Mouse (Mus musculus) ovary, postnatal 36 days (tissue): ENCODE measurements around the gene Ran.

Experiments used
- DNase-seq: peaks from one replicate; pipeline ENCODE4 v3.0.0; 2022; ENCODE audit warnings: low spot score, mixed read lengths

Ran gene

GRCm38 (mm10) chr5:129015540-129015939 is 4.3 kb upstream of the Ran start:
- DNase-seq = no peak

GRCm38 (mm10) chr5:129016370-129016769 is 3.5 kb upstream of the Ran start:
- no peak for DNase-seq

GRCm38 (mm10) chr5:129018782-129019489 is 933 bp upstream of the Ran start:
- DNase-seq = no peak

GRCm38 (mm10) chr5:129020300-129020668 is 415 bp downstream of the Ran start:
- no peak for DNase-seq

DNA sequence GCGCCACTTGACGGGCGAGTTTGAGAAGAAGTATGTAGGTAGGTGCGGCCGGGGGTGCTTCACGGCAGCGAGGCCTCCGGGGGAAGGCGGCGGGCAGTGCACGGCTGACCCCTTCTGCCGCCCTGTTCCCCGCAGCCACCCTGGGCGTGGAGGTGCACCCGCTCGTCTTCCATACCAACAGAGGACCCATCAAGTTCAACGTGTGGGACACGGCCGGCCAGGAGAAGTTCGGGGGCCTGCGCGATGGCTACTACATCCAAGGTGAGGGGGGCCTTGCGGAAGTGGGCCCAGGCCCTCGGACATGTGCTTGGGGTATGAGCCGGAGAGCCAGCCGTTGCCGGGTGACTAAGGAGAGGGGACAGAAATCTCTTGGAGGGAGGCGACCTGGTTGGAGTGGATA is 862 bp downstream of the Ran start:
- peak; percentile 39 for DNase-seq

DNA sequence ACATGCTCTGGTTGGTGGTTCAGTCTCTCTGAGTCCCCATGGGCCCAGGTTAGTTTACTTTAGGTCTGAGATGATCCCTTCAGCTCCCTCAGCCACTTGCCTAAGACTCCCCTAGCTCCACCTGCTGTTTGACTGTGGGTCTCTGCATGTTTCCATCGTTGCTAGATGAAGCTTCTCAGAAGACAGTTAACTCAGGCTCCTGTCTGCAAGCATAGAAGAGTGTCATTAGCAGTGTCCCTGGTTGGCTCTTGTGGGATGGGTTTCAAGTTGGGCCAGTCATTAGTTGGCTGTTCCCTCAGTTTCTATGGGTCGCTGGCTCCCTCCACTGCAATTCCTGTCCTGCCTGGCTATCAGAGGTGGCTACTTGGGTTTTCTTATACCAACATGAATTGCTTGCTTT is 5.2 kb downstream of the Ran start:
- DNase-seq = no peak

DNA sequence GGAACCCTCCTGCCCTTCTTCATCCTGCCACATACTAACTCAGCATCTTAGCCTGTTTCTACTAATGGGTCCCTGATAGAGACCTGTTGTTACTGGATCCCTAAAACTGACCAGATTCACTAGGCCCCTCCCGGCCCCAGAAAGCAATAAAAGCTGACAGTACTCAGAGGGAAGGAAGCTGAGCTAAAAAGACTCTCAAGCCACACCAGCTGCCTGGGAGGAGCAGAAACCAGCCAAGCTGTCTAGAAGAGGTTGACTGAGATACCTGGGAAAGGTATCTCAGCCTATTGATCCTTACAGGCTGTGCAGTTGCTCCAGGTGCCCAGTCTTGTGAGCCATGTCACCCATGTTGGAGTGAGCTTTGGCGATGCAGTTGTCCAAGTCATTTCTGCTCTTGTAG is 5.9 kb downstream of the Ran start:
- DNase-seq = no peak

- DNase-seq = no peak
Observed at GRCm38 (mm10) chr5:129026171-129026570, 6.3 kb downstream of the Ran start.

DNA sequence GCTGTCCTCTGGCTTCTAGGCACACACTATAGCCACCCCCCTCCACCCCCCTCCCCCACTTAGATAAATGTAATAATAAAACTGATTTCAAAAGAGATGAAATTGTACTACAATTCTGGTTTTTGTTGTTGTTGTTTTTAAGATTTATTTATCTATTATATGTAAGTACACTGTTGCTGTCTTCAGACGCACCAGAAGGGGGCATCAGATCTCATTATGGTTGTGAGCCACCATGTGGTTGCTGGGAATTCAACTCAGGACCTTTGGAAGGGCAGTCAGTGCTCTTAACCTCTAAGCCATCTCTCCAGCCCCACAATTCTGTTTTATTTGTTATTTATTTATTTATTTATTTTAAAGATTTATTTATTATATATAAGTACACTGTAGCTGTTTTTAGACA is 6.8 kb downstream of the Ran start:
- DNase-seq = no peak

GRCm38 (mm10) chr5:129029131-129029723 is 9.4 kb downstream of the Ran start:
- no peak for DNase-seq

GRCm38 (mm10) chr5:129036678-129037077 is 16.8 kb downstream of the Ran start:
- DNase-seq = no peak

GRCm38 (mm10) chr5:129037739-129038138 is 17.9 kb downstream of the Ran start:
- DNase-seq = no peak

GRCm38 (mm10) chr5:129045641-129046580 is 26.0 kb downstream of the Ran start:
- no peak for DNase-seq

GRCm38 (mm10) chr5:129049372-129049771 is 29.5 kb downstream of the Ran start:
- no peak for DNase-seq

DNA sequence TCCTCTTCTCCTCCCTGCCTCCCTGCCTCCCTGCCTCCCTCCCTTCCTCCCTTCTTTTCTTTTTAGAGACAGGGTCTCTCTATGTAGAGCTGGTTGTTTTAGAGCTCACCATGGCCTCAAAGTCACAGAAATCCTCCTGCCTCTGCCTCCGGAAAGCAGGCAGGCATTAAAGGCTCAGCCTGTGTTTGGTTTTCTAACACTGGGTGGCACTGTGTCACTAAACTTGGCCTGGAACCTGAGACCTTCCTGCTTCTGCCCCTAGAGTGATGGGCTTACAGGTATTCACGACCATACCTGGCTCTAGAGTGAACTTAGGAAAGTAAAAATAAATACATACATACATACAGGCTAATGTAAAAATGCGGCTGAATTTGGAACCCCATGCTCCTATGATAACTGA is 32.0 kb downstream of the Ran start:
- no peak for DNase-seq

DNA sequence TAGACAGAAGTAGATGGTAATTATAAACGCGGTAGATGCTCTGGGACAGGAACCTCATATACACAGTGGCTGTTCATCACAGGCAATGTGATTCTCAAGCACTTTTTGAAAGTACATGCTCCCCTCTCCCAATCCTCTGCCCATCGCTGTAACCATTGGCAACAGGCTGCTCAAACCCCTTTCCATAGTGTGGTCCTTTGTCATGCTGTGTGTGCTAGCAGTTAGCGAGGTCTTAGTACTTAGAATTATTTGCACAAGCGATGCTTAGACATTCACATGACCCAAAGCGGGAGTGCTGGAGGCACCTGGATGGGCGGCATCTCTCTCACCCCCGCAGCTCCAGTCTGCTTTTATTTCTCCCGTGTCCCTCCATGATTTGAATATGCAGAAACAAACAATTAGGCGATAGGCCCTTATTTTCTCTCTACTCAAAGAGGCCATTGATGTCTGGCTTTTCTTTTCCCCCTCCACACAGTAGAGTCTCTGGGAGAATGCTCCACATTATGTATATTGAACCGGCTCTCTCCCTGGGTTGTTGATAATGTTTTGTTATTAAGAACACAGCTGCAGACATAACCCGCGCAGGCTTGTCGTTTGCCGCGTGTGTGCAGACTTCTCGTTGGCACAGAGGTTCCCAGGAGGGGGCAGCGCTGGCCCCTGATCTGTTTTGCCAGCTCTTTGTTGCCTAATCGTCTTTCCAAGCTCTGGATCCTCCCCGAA is 32.9 kb downstream of the Ran start:
- no peak for DNase-seq

DNA sequence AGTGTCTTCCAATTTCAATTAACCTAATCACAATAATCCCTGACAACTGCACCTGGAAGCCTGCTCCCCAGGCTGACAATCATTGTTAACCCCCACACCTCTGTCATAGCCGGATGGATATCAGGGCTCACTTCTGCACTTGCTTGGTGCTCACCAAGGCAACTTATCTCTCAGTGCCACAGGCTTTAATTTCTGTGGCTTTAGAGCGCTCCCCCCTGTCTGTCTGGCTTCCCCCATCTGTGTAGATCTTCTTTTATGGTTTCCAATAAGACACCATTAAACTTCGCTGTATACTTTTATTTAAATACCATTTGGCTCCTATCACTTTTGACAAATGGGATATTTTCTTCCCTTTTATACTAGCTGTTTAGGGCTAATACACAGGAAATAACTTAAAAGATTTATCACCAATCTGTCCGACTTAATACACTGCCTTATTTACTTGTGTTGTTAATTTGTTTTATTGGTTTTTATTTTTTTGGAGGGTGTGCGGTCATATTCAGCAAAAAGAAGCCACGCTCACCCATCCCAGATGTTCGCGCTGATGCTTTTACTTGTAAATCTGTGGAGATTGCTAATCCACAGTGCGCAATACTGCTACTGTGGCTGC is 34.9 kb downstream of the Ran start:
- no peak for DNase-seq

DNA sequence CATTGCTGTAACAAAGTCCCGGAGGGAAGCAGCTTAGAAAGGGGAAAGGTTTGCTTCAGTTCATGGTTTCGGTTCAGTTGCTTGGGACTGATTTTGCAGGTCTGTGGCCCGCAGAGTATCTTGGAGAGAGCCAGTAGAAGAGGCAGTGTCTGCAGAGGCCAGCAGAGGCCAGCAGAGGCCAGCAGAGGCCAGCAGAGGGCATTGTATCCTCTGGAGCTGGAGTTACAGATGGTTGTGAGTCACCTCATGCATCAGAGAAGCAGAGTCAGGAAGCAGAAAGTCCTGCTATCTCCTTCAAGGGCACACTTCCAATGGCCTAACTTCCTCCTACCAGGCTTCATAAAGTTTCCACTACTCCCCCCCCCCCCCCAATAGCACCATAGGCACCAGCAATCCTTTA is 39.2 kb downstream of the Ran start:
- no peak for DNase-seq

GRCm38 (mm10) chr5:129061579-129061978 is 41.7 kb downstream of the Ran start:
- peak; percentile 51 for DNase-seq

DNA sequence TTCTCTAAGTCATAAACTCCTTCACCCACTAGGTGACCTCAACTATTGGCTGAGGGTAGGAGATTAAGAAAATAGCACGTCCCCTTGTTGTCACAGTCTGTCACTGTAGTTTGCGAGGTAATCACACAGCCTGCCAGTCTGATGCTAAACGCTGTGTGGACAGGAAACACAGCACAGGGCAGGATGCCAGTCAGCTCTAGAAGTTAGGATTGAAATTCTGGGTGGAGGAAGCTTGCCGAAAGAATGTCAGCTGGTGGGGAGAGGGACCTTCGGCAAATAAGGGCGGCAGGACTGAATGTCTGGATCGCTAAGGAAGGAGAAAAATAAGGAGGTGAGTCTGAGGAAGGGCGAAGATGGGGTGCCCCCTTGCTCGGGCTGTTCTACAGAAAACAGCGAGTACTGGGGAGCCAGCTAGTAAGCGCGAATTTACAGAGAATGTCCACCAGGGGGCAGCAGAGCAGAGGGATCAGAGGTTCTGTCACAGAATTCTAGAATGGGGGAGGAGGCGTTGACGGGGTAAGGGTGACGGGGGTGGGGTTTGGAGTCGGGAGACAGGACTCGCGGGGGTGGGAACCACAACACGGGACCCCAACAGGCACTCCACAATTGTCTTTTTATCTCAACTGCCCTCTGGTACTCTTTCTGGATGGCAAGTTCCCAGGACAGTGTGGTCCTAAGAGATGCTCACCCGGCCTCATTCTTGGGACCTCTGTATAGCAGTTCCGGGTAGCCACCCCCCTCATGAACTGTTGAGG is 43.3 kb downstream of the Ran start:
- DNase-seq = peak; percentile 60

DNA sequence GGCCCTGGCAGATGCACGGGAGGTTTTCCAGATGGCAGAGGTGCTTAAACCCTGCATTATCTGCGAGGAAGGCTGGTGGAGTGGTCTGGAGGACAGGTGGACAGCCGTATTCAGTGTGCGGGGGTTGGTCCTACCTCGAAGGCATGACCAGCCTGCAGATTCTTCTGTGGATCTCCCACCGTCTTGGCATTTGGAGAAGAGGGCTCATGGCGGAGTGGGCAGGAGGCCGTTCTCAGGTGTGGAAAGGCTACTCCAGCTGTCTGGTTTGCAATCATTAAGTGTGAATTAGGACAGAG is 43.9 kb downstream of the Ran start:
- DNase-seq = no peak
